Mouse (Mus musculus): ENCODE results near the gene Entpd1.

- no peak for TF ChIP-seq CTCF (IDR thresholded peaks at IDR 0.05; ENCODE audit: low read depth)
- no peak for TF ChIP-seq EP300 (IDR thresholded peaks at IDR 0.05; ENCODE audit: low read depth)
Observed at GRCm38 (mm10) chr19:40581662-40582061, 30.5 kb upstream of the Entpd1 start.

Measured in liver, postnatal 0 days (tissue).